Mouse (Mus musculus) C2C12 (cell line): ENCODE measurements at regions not wholly inside any gene's neighbourhood (a gene's known extent, or its start where the extent isn't known, plus 50 kb on each side); places are given as distances from the start of the nearest gene placed in this dataset.

Experiments
- CTCF ChIP-seq: IDR thresholded peaks from one replicate; pipeline ENCODE4 v1.5.1; 2011; ENCODE audit not compliant: control insufficient read depth, insufficient read depth, insufficient read length
- MAX ChIP-seq: IDR thresholded peaks from one replicate; pipeline ENCODE4 v1.6.1; 2011; ENCODE audit warnings: mild to moderate bottlenecking, control low read depth

- TF ChIP-seq CTCF: no peak
- TF ChIP-seq MAX: no peak
Measured at GRCm38 (mm10) chr3:117138720-117139119, 169.9 kb upstream of the Palmd start.
